Mouse (Mus musculus): ENCODE data around the gene Zfp169. TPM values are rescaled to one million over a fixed set of nuclear protein-coding genes. Genes with fewer than 3 reads are reported as not detected.

Gene Zfp169
- polyA plus RNA-seq, 1 experiment from 2014 or later = 4.8 TPM

- Histone ChIP-seq H3K9me3 (no peaks in the 10 kb centered on the region), H3K4me2 (no peak overlapping the region), H3K36me3 (peaks cover 30% of the 10 kb centered on the region), H3K4me1 (peaks cover 11% of the 10 kb centered on the region), H3K27me3 (no peaks in the 10 kb centered on the region), H3K27ac (no peak overlapping the region), H3K9ac (no peak overlapping the region), H3K4me3 (no peak overlapping the region)
- WGBS = 83% methylated on average over 5 of the region's 5 CpGs
- no peak for ATAC-seq (ENCODE audit: insufficient number of reproducible peaks, low FRiP score, low TSS enrichment, low read depth)
These were observed 10.8 kb downstream of the Zfp169 start for GRCm38 (mm10) chr13:48502422-48502821.

- no peak overlapping the region for H3K4me2 ChIP-seq
- H3K4me3 ChIP-seq = no peak overlapping the region
- H3K27ac ChIP-seq = peak overlapping the region; percentile 68
- no peaks in the 10 kb centered on the region for H3K27me3 ChIP-seq
- no peak overlapping the region for H3K9ac ChIP-seq
- no peaks in the 10 kb centered on the region for H3K9me3 ChIP-seq
- 29% methylated on average over 4 of the region's 4 CpGs for WGBS
- ATAC-seq (ENCODE audit: insufficient number of reproducible peaks, low FRiP score, low TSS enrichment, low read depth) = peak; percentile 63; the same call in 1 of the 2 replicates
- H3K36me3 ChIP-seq = peaks cover 20% of the 10 kb centered on the region
- peaks cover 11% of the 10 kb centered on the region for H3K4me1 ChIP-seq
These were observed 14.6 kb downstream of the Zfp169 start for GRCm38 (mm10) chr13:48498676-48499075.

- Histone ChIP-seq H3K27ac (no peak overlapping the region), H3K36me3 (peaks cover 17% of the 10 kb centered on the region; the same call in 1 of the 2 replicates), H3K27me3 (no peaks in the 10 kb centered on the region), H3K9ac (no peak overlapping the region), H3K9me3 (no peaks in the 10 kb centered on the region), H3K4me1 (peaks cover 11% of the 10 kb centered on the region), H3K4me3 (no peak overlapping the region), H3K4me2 (no peak overlapping the region)
- 0 out of 2 replicates have a peak, but pooled peaks have one; percentile 14 for ATAC-seq (ENCODE audit: insufficient number of reproducible peaks, low FRiP score, low TSS enrichment, low read depth)
- WGBS = 20% methylated on average over 15 of the region's 15 CpGs
These were observed 15.5 kb downstream of the Zfp169 start for GRCm38 (mm10) chr13:48497693-48498221.

GRCm38 (mm10) chr13:48493183-48493582 lies 20.1 kb downstream of the Zfp169 start:
- Histone ChIP-seq H3K36me3 (peaks cover 47% of the 10 kb centered on the region), H3K4me1 (peaks cover under 1% of the 10 kb centered on the region; the same call in 1 of the 2 replicates), H3K9me3 (no peaks in the 10 kb centered on the region), H3K4me2 (no peak overlapping the region), H3K27ac (no peak overlapping the region), H3K4me3 (no peak overlapping the region), H3K9ac (no peak overlapping the region), H3K27me3 (no peaks in the 10 kb centered on the region)
- 73% methylated on average over 4 of the region's 5 CpGs for WGBS
- no peak for ATAC-seq (ENCODE audit: insufficient number of reproducible peaks, low FRiP score, low TSS enrichment, low read depth)

- H3K9ac ChIP-seq = no peak overlapping the region
- H3K27me3 ChIP-seq = no peaks in the 10 kb centered on the region
- ATAC-seq (ENCODE audit: insufficient number of reproducible peaks, low FRiP score, low TSS enrichment, low read depth) = no peak
- no peak overlapping the region for H3K27ac ChIP-seq
- H3K4me2 ChIP-seq = no peak overlapping the region
- H3K9me3 ChIP-seq = no peaks in the 10 kb centered on the region
- H3K36me3 ChIP-seq = peaks cover 53% of the 10 kb centered on the region
- WGBS = 88% methylated on average over 35 of the region's 35 CpGs
- H3K4me1 ChIP-seq = no peaks in the 10 kb centered on the region
- no peak overlapping the region for H3K4me3 ChIP-seq
These were observed 22.7 kb downstream of the Zfp169 start for GRCm38 (mm10) chr13:48490396-48491182.

- 93% methylated on average over 4 of the region's 4 CpGs for WGBS
- no peaks in the 10 kb centered on the region for H3K4me1 ChIP-seq
- H3K9me3 ChIP-seq = no peaks in the 10 kb centered on the region
- no peak for ATAC-seq (ENCODE audit: insufficient number of reproducible peaks, low FRiP score, low TSS enrichment, low read depth)
- peaks cover 11% of the 10 kb centered on the region for H3K36me3 ChIP-seq
- no peak overlapping the region for H3K4me3 ChIP-seq
- H3K4me2 ChIP-seq = no peak overlapping the region
- H3K9ac ChIP-seq = no peak overlapping the region
- H3K27ac ChIP-seq = no peak overlapping the region
- no peaks in the 10 kb centered on the region for H3K27me3 ChIP-seq
These were observed 29.6 kb downstream of the Zfp169 start for GRCm38 (mm10) chr13:48483606-48484005.

GRCm38 (mm10) chr13:48468656-48469180 lies 44.5 kb downstream of the Zfp169 start:
- ATAC-seq (ENCODE audit: insufficient number of reproducible peaks, low FRiP score, low TSS enrichment, low read depth) = no peak
- H3K36me3 ChIP-seq = no peaks in the 10 kb centered on the region
- WGBS = 63% methylated on average over 15 of the region's 15 CpGs
- no peak overlapping the region for H3K4me3 ChIP-seq
- H3K9ac ChIP-seq = no peak overlapping the region
- no peak overlapping the region for H3K4me2 ChIP-seq
- no peaks in the 10 kb centered on the region for H3K4me1 ChIP-seq
- H3K27ac ChIP-seq = no peak overlapping the region
- no peaks in the 10 kb centered on the region for H3K9me3 ChIP-seq
- H3K27me3 ChIP-seq = peaks cover 14% of the 10 kb centered on the region; the same call in 1 of the 2 replicates

GRCm38 (mm10) chr13:48466186-48466585 lies 47.1 kb downstream of the Zfp169 start:
- peaks cover 14% of the 10 kb centered on the region; the same call in 1 of the 2 replicates for H3K27me3 ChIP-seq
- no peaks in the 10 kb centered on the region for H3K36me3 ChIP-seq
- H3K27ac ChIP-seq = no peak overlapping the region
- H3K4me3 ChIP-seq = no peak overlapping the region
- no peaks in the 10 kb centered on the region for H3K9me3 ChIP-seq
- no peaks in the 10 kb centered on the region for H3K4me1 ChIP-seq
- no peak overlapping the region for H3K4me2 ChIP-seq
- H3K9ac ChIP-seq = no peak overlapping the region
- 64% methylated on average over 10 of the region's 10 CpGs for WGBS
- no peak for ATAC-seq (ENCODE audit: insufficient number of reproducible peaks, low FRiP score, low TSS enrichment, low read depth)

GRCm38 (mm10) chr13:48464170-48464569 lies 49.1 kb downstream of the Zfp169 start:
- Histone ChIP-seq H3K27me3 (peaks cover 14% of the 10 kb centered on the region; the same call in 1 of the 2 replicates), H3K9me3 (no peaks in the 10 kb centered on the region), H3K4me2 (no peak overlapping the region), H3K4me3 (no peak overlapping the region), H3K36me3 (no peaks in the 10 kb centered on the region), H3K4me1 (no peaks in the 10 kb centered on the region), H3K27ac (no peak overlapping the region), H3K9ac (no peak overlapping the region)
- WGBS = 13% methylated on average over 4 of the region's 4 CpGs
- ATAC-seq (ENCODE audit: insufficient number of reproducible peaks, low FRiP score, low TSS enrichment, low read depth) = no peak

- WGBS = 85% methylated on average over 5 of the region's 5 CpGs
- Histone ChIP-seq H3K9me3 (no peaks in the 10 kb centered on the region), H3K9ac (no peak overlapping the region), H3K4me1 (no peaks in the 10 kb centered on the region), H3K4me2 (no peak overlapping the region), H3K27me3 (no peaks in the 10 kb centered on the region), H3K27ac (no peak overlapping the region), H3K36me3 (no peaks in the 10 kb centered on the region), H3K4me3 (no peak overlapping the region)
- no peak for ATAC-seq (ENCODE audit: insufficient number of reproducible peaks, low FRiP score, low TSS enrichment, low read depth)
These were observed 54.0 kb downstream of the Zfp169 start for GRCm38 (mm10) chr13:48459280-48459679.

- WGBS = 69% methylated on average over 4 of the region's 4 CpGs
- H3K9ac ChIP-seq = no peak overlapping the region
- no peak for ATAC-seq (ENCODE audit: insufficient number of reproducible peaks, low FRiP score, low TSS enrichment, low read depth)
- no peaks in the 10 kb centered on the region for H3K27me3 ChIP-seq
- no peak overlapping the region for H3K4me2 ChIP-seq
- H3K4me3 ChIP-seq = no peak overlapping the region
- no peak overlapping the region for H3K27ac ChIP-seq
- no peaks in the 10 kb centered on the region for H3K36me3 ChIP-seq
- no peaks in the 10 kb centered on the region for H3K9me3 ChIP-seq
- no peaks in the 10 kb centered on the region for H3K4me1 ChIP-seq
These were observed 65.1 kb downstream of the Zfp169 start for GRCm38 (mm10) chr13:48448119-48448518.

- H3K36me3 ChIP-seq = no peaks in the 10 kb centered on the region
- H3K4me2 ChIP-seq = no peak overlapping the region
- 85% methylated on average over 8 of the region's 8 CpGs for WGBS
- no peak overlapping the region for H3K27ac ChIP-seq
- H3K4me1 ChIP-seq = no peaks in the 10 kb centered on the region
- no peak overlapping the region for H3K4me3 ChIP-seq
- H3K9me3 ChIP-seq = no peaks in the 10 kb centered on the region
- no peak overlapping the region for H3K9ac ChIP-seq
- no peaks in the 10 kb centered on the region for H3K27me3 ChIP-seq
- no peak for ATAC-seq (ENCODE audit: insufficient number of reproducible peaks, low FRiP score, low TSS enrichment, low read depth)
These were observed 69.3 kb downstream of the Zfp169 start for GRCm38 (mm10) chr13:48443996-48444395.
